Mouse (Mus musculus): ENCODE data around the gene Stap2.
A peak's percentile ranks its signal among the peaks of the same experiment; 100 is the strongest.

Gene Stap2

GRCm38 (mm10) chr17:56003000-56003399 is 2.4 kb downstream of the Stap2 start:
- DNase-seq, result no peak

- no peak for DNase-seq
Measured at GRCm38 (mm10) chr17:55999794-56000499, 5.4 kb downstream of the Stap2 start.

GRCm38 (mm10) chr17:55996007-55996406 is 9.4 kb downstream of the Stap2 start:
- DNase-seq, result no peak

- DNase-seq, result no peak
Measured at GRCm38 (mm10) chr17:55990278-55990898, 15.0 kb downstream of the Stap2 start.

GRCm38 (mm10) chr17:55986030-55986961 is 19.1 kb downstream of the Stap2 start, which contains the start of gene Fsd1:
Gene Fsd1, plus strand, starts transcription at chr17:55986509.
- peak; percentile 48 for DNase-seq

- DNase-seq, result no peak
Measured at GRCm38 (mm10) chr17:55977301-55977700, 28.1 kb downstream of the Stap2 start.

GRCm38 (mm10) chr17:55976255-55976862 is 29.0 kb downstream of the Stap2 start:
- peak; percentile 80 for DNase-seq

GRCm38 (mm10) chr17:55971453-55971852 is 33.9 kb downstream of the Stap2 start:
- DNase-seq, result no peak

GRCm38 (mm10) chr17:55969966-55970891 is 35.2 kb downstream of the Stap2 start, which contains the start of gene Shd:
Gene Shd, plus strand, starts transcription at chr17:55970467.
- DNase-seq, result no peak

- no peak for DNase-seq
Measured at GRCm38 (mm10) chr17:55969560-55969959, 35.8 kb downstream of the Stap2 start.

- no peak for DNase-seq
Measured at GRCm38 (mm10) chr17:55968210-55968609, 37.2 kb downstream of the Stap2 start.

- DNase-seq, result no peak
Measured at GRCm38 (mm10) chr17:55967186-55967585, 38.2 kb downstream of the Stap2 start.

- DNase-seq, result no peak
Measured at GRCm38 (mm10) chr17:55964996-55965395, 40.4 kb downstream of the Stap2 start.

GRCm38 (mm10) chr17:55964496-55964895 is 40.9 kb downstream of the Stap2 start:
- DNase-seq, result no peak

GRCm38 (mm10) chr17:55963171-55963570 is 42.2 kb downstream of the Stap2 start:
- DNase-seq, result no peak

- no peak for DNase-seq
Measured at GRCm38 (mm10) chr17:55961631-55962030, 43.8 kb downstream of the Stap2 start.

- no peak for DNase-seq
Measured at GRCm38 (mm10) chr17:55960791-55961190, 44.6 kb downstream of the Stap2 start.

GRCm38 (mm10) chr17:55959946-55960740 is 45.2 kb downstream of the Stap2 start:
- DNase-seq, result no peak

GRCm38 (mm10) chr17:55958918-55959728 is 46.3 kb downstream of the Stap2 start, which contains the start of gene Yju2:
Gene Yju2, plus strand, starts transcription at chr17:55959099.
- peak; percentile 91 for DNase-seq

- DNase-seq, result no peak
Measured at GRCm38 (mm10) chr17:55958584-55958886, 46.8 kb downstream of the Stap2 start.

Measured in thymus, postnatal 14 days (tissue).